Mouse (Mus musculus): ENCODE data around the gene Pla2g12a.

- TF ChIP-seq CTCF (IDR thresholded peaks at IDR 0.05; ENCODE audit: borderline replicate concordance, insufficient read depth, low read length) (no peak), POLR2A (IDR thresholded peaks at IDR 0.05; ENCODE audit: low read depth, low read length) (no peak)
Measured at GRCm38 (mm10) chr3:129940780-129941179, 62.4 kb downstream of the Pla2g12a start.
